Comparison of ENCODE assay signal across 8 mouse cellular contexts in the genomic region with DNA sequence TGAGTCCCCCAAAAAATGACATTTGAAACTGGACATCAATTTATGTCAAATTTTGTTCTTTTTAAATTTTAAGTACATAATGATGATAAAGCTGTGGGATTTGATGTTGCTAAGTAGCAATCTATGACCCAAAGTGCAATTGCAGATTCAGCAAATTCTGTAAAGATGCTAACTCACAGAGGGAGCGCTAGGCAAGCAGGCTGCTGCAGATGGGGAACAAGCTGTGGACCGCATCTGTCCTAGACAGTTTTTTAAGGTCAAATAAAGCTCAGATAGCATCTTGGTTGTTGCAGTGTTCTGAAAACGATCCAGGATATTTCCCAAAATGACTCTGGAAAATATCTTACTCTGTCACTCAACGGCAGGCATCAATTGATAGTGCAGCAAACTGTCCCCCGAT. TPM values are rescaled to one million over a fixed set of nuclear protein-coding genes. Genes with fewer than 3 reads are reported as not detected.
A peak's percentile ranks its signal among the peaks of the same experiment; 100 is the strongest.
DNase-seq lines count a peak whose midpoint lies in the region; ATAC-seq and TF ChIP-seq lines count a peak whose summit lies in the region.

No protein-coding gene starts in this region.

- ATAC-seq in heart, postnatal 0 days (ENCODE audit: insufficient read depth, low read depth): no peak
- ATAC-seq in forebrain, embryonic 15.5 days (replicated peaks): no peak

- WGBS in heart, postnatal 0 days: 22% methylated on average over 5 of the region's 5 CpGs
- 50% methylated on average over 5 of the region's 5 CpGs for WGBS in forebrain, embryonic 15.5 days

- H3K9ac ChIP-seq in heart, postnatal 0 days (replicated peaks; ENCODE audit: low read depth, low read length): no peak overlapping the region
- H3K9ac ChIP-seq in MEL (ENCODE audit: control insufficient read depth, low read depth, low read length, poor library complexity, severe bottlenecking): peak overlapping the region; percentile 51
- peak overlapping the region; percentile 93; the same call in 1 of the 2 replicates for H3K9ac ChIP-seq in forebrain, embryonic 15.5 days (replicated peaks)

- no peaks in the 10 kb centered on the region for H3K27me3 ChIP-seq in heart, postnatal 0 days (ENCODE audit: control insufficient read depth, insufficient read depth, low read length)
- H3K27me3 ChIP-seq in MEL (ENCODE audit: control insufficient read depth in 1 of 2, insufficient read depth in 2 of 2, low read length in 2 of 2): no peaks in the 10 kb centered on the region
- H3K27me3 ChIP-seq in forebrain, embryonic 15.5 days: no peaks in the 10 kb centered on the region

- DNase-seq in heart, postnatal 0 days (ENCODE audit: low spot score): no peak
- no peak for DNase-seq in heart, postnatal 14 days
- peak; percentile 72 for DNase-seq in MEL (ENCODE audit: low read depth, low spot score)
- peak; percentile 20 for DNase-seq in liver
- DNase-seq in telencephalon, adult 2 months (ENCODE audit: low read depth, low spot score): peak; percentile 26
- no peak for DNase-seq in urinary bladder, adult 2 months (ENCODE audit: low spot score)
- no peak for DNase-seq in urinary bladder, postnatal 4 days (ENCODE audit: low spot score in 2 of 2)

- no peak for TF ChIP-seq RAD21 in MEL (IDR thresholded peaks at IDR 0.05; ENCODE audit: low read depth, low read length)

- H3K4me1 ChIP-seq in heart, postnatal 0 days (ENCODE audit: control insufficient read depth, insufficient read depth): peaks cover 20% of the 10 kb centered on the region
- H3K4me1 ChIP-seq in MEL (ENCODE audit: control insufficient read depth in 1 of 2, insufficient read depth in 2 of 2, low read length in 2 of 2): peaks cover 16 to 17% of the 10 kb centered on the region in 2 experiments
- peaks cover 28% of the 10 kb centered on the region for H3K4me1 ChIP-seq in forebrain, embryonic 15.5 days

- intact Hi-C loops in heart, postnatal 14 days (cut with DNase I): loop anchor here (5.0 kb wide), 1 partner anchor 42 kb away; no protein-coding TSS in a partner anchor

- TF ChIP-seq EP300 in heart, postnatal 0 days (IDR thresholded peaks at IDR 0.05; ENCODE audit: low read depth): no peak
- 0 out of 4 replicates have a peak, but pooled peaks of 1 of the 2 experiments have one; percentile 21 for TF ChIP-seq EP300 in MEL (IDR thresholded peaks at IDR 0.05; ENCODE audit: low read depth in 1 of 2, low read length in 2 of 2)

- 0 out of 2 replicates have a peak overlapping the region, but pooled peaks have one; percentile 95 for H3K4me3 ChIP-seq in heart, postnatal 0 days (ENCODE audit: low read depth, low read length)
- peak overlapping the region; percentile 52 to 75 for H3K4me3 ChIP-seq in MEL (ENCODE audit: control insufficient read depth in 1 of 2, insufficient read depth in 1 of 2, low read depth in 2 of 2, low read length in 2 of 2)
- H3K4me3 ChIP-seq in forebrain, embryonic 15.5 days: peak overlapping the region; percentile 79

- no peak for TF ChIP-seq POLR2A in MEL (IDR thresholded peaks at IDR 0.05; ENCODE audit: control insufficient read depth in 1 of 2, insufficient read depth in 1 of 2, low read depth in 1 of 2, low read length in 2 of 2, poor library complexity in 1 of 2)

- peak overlapping the region; percentile 77 for H3K4me2 ChIP-seq in heart, postnatal 0 days (ENCODE audit: low read depth, low read length)
- H3K4me2 ChIP-seq in forebrain, embryonic 15.5 days (replicated peaks): peak overlapping the region; percentile 47

- H3K9me3 ChIP-seq in heart, postnatal 0 days (replicated peaks; ENCODE audit: control insufficient read depth, low read length): no peaks in the 10 kb centered on the region
- H3K9me3 ChIP-seq in MEL (replicated peaks; ENCODE audit: insufficient read depth, low read length): no peaks in the 10 kb centered on the region
- no peaks in the 10 kb centered on the region for H3K9me3 ChIP-seq in forebrain, embryonic 15.5 days

- TF ChIP-seq CTCF in heart, postnatal 0 days (IDR thresholded peaks at IDR 0.05; ENCODE audit: low read depth): no peak
- no peak for TF ChIP-seq CTCF in MEL (IDR thresholded peaks at IDR 0.05 in 2 of 3, conservative IDR thresholded peaks at IDR 0.05 in 1 of 3; ENCODE audit: control insufficient read depth in 1 of 3, insufficient read depth in 1 of 3, low read depth in 2 of 3, low read length in 3 of 3, poor library complexity in 1 of 3, severe bottlenecking in 1 of 3)

- peaks cover 33% of the 10 kb centered on the region for H3K79me2 ChIP-seq in MEL (ENCODE audit: control insufficient read depth, insufficient read depth, low read length, poor library complexity)

- no peaks in the 10 kb centered on the region for H3K36me3 ChIP-seq in heart, postnatal 0 days (replicated peaks; ENCODE audit: control insufficient read depth, insufficient read depth, low read length)
- H3K36me3 ChIP-seq in MEL (ENCODE audit: control insufficient read depth in 1 of 2, insufficient read depth in 2 of 2, low read length in 2 of 2): peaks cover 0 to 36% of the 10 kb centered on the region in 2 experiments; a peak in 2 of 4 replicates
- no peaks in the 10 kb centered on the region for H3K36me3 ChIP-seq in forebrain, embryonic 15.5 days

- peak overlapping the region; percentile 100 for H3K27ac ChIP-seq in heart, postnatal 0 days (ENCODE audit: low read depth)
- peak overlapping the region; percentile 49 for H3K27ac ChIP-seq in MEL (ENCODE audit: control insufficient read depth, low read depth, low read length)
- peak overlapping the region; percentile 99 for H3K27ac ChIP-seq in forebrain, embryonic 15.5 days (replicated peaks)

TF ChIP-seq in MEL, 35 proteins besides CTCF, POLR2A, EP300 and RAD21:
- TF ChIP-seq MAX (IDR thresholded peaks at IDR 0.05; ENCODE audit: low read length) (no peak), MAFK (IDR thresholded peaks at IDR 0.05; ENCODE audit: borderline replicate concordance, low read depth, low read length) (peak; percentile 96), ZNF384 (IDR thresholded peaks at IDR 0.05; ENCODE audit: low read depth, low read length) (peak; percentile 13; the same call in 1 of the 2 replicates)
TF ChIP-seq in MEL: peak in this region for 2.

RNA-seq across cellular contexts. Expression of a gene that starts 1.0 kb away (rescaled TPM):
- total RNA-seq in heart, postnatal 0 days (2014; rRNA removed; ENCODE audit: low replicate concordance): 67.7 and 70.4 TPM in 2 replicates
- 99.7 and 105 TPM in 2 replicates for polyA plus RNA-seq in heart, postnatal 0 days (2015; fragmentation: Nextera tagmentation; extraction: Ambion mirVana)
- total RNA-seq in heart, postnatal 14 days (2021): 10 to 100 TPM; 79.2 to 87.9 TPM
- 33.4 and 38.4 TPM in 2 replicates for total RNA-seq in MEL (2012; rRNA removed)
- polyA plus RNA-seq in MEL (2012; ENCODE audit: insufficient read depth in 1 of 2, insufficient read length in 2 of 2, low read depth in 1 of 2, low replicate concordance in 2 of 2, missing spikeins in 1 of 2): 100 to 1,000 TPM in 1 of 2 experiments, not detected in 1; 118 TPM
- polyA plus RNA-seq in forebrain, embryonic 15.5 days (2015; fragmentation: Nextera tagmentation; extraction: Ambion mirVana): 517 and 533 TPM in 2 replicates
- polyA plus RNA-seq in urinary bladder, adult 2 months (2012; rRNA removed): 120 and 126 TPM in 2 replicates

RNA-seq across cellular contexts. Expression of a gene that starts 9.8 kb away (rescaled TPM):
- 15.2 and 17.1 TPM in 2 replicates for total RNA-seq in heart, postnatal 0 days (2014; rRNA removed; ENCODE audit: low replicate concordance)
- polyA plus RNA-seq in heart, postnatal 0 days (2015; fragmentation: Nextera tagmentation; extraction: Ambion mirVana): 5.4 and 6.3 TPM in 2 replicates
- total RNA-seq in heart, postnatal 14 days (2021): 10 to 100 TPM; 24.7 to 28.4 TPM
- total RNA-seq in MEL (2012; rRNA removed): 12.7 and 16.4 TPM in 2 replicates
- polyA plus RNA-seq in MEL (2012; ENCODE audit: insufficient read depth in 1 of 2, insufficient read length in 2 of 2, low read depth in 1 of 2, low replicate concordance in 2 of 2, missing spikeins in 1 of 2): 10 to 100 TPM in 1 of 2 experiments, not detected in 1; 15.3 TPM
- 6.4 and 8.1 TPM in 2 replicates for polyA plus RNA-seq in forebrain, embryonic 15.5 days (2015; fragmentation: Nextera tagmentation; extraction: Ambion mirVana)
- polyA plus RNA-seq in urinary bladder, adult 2 months (2012; rRNA removed): 53.8 and 65.3 TPM in 2 replicates

Comparison
In these comparisons a context has a peak if more than half of its experiments do, and no peak if none do; other contexts are left out.
1. DNase-seq: peak in MEL (single experiment), liver (single experiment) and telencephalon, adult 2 months (single experiment); none in heart, postnatal 0 days (single experiment), heart, postnatal 14 days (0 of 2), urinary bladder, adult 2 months (single experiment) and urinary bladder, postnatal 4 days (0 of 2).
2. H3K27ac ChIP-seq: peak in every context shown above with its lines; median percentile 100 in heart, postnatal 0 days; 99 in forebrain, embryonic 15.5 days; 49 in MEL.
3. Peak in every context shown above with its lines, with median percentiles within 50 percentile points of each other: H3K4me3 ChIP-seq.